Mouse (Mus musculus) testis, postnatal 10 days (tissue): ENCODE results near the gene Pnpla8.

Source experiments
- DNase-seq: peaks from one replicate; pipeline ENCODE4 v3.0.0; 2021; ENCODE audit warnings: low spot score

The Pnpla8 gene

DNA sequence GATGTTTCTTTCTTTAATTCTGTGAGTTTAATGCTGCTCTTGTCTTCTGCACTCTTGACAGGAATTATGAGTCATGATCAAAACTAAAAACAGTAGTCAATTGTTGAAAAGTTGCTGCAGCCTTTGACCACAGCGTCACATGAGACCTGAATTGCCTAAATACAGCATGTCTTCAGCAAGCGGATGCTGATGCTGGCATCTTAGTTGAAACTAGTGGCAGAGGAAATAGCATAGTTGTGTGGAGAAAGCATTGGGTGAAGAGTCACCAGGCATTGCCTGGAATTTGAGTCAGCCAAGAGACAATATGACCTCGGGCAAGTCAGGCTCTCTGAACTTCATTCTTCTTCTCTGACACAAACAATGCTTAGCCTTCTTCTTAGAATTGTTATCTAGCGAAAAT, 133.9 kb downstream of the Pnpla8 start:
- no peak for DNase-seq

DNA sequence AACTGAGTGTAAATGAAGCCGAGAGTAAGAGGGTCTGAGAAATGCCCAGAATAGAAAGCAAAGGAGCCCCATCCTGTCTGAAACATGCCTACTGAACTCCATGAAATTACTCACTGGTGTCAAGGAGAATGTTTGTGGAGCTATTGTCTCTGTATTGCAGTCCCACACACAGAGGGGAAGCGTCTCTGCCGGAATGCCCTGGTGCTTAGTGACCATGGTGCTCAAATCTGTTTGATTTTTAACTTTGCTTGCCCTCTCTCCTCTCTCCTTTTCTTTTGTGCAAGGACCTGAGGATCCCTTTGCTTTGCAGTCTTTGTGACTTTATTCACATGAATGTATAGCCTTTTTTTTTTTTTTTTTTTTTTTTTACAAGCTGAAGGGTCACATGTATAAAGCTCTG, 136.3 kb downstream of the Pnpla8 start:
- DNase-seq = no peak

DNA sequence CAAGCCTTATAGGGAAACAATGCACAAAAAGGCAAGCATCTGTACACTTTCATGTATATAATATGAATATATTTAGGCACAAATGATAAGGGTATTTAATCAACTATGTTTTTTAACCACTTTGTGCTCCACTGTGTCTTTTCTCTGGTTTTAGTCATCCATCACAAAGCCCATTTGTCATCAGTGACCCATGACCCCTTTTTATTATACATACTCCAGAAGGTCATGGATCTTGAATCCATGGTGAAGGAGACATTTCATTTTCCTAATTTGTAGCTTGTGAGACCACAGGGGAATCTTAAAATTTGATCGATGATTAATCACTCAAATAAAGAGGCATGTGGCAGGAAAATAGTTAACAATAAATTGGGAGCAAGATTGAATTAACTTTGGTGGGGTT, 136.7 kb downstream of the Pnpla8 start:
- no peak for DNase-seq

DNA sequence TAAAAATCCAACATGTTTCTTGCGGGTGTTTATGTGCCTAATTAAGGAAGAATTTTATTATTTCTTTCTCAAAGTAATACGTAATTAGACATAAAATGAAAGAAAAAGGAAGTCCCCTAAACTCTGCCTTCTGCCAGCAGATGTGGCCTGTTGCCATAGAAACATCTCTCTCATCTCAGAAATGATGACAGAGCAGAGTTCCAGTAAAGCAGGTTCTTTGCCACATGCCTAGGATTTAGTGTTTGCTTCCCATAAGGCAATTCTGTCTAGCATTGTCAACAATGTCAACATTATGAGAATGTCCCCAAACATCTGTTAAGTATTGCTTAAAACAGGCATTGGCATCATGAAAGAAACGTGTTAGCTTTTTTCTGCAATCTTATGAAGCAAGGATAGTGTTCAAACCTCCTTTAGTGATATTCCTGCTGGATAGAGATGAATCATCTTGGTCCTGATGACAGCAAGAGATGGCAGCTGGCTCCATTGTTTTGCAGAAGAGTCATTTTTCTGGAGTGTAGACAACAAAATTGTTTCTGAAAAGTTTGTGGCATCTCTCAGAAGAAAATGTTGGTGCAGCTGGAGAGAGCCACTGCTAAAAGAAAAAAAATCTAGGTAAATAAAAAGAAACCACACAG, 150.0 kb downstream of the Pnpla8 start:
- DNase-seq = no peak
